Mouse (Mus musculus) forebrain, embryonic 15.5 days (tissue): ENCODE results near the gene Dmrta1. TPM values are rescaled to one million over a fixed set of nuclear protein-coding genes. Genes with fewer than 3 reads are reported as not detected.
A peak's percentile ranks its signal among the peaks of the same experiment; 100 is the strongest.

Source experiments
- ATAC-seq: fragments of 200-750 bp; cut with Nextera tagmentation; replicated peaks from 2 replicates; pipeline ENCODE4 v1.8.0; 2017; ENCODE audit warnings: mild to moderate bottlenecking, moderate TSS enrichment, moderate library complexity
- H3K27ac ChIP-seq: fragments of 300-500 bp; sonication (generic); replicated peaks from 2 replicates; pipeline ENCODE4 v1.5.1; 2015; ENCODE audit warnings: mild to moderate bottlenecking, inconsistent platforms
- H3K27me3 ChIP-seq: fragments of 300-500 bp; sonication (generic); 2 replicates; pipeline ENCODE4 v1.6.1; 2015; ENCODE audit warnings: inconsistent platforms
- H3K36me3 ChIP-seq: fragments of 300-500 bp; sonication (generic); 2 replicates; pipeline ENCODE4 v1.6.1; 2015; ENCODE audit warnings: mild to moderate bottlenecking, inconsistent platforms
- H3K4me1 ChIP-seq: fragments of 300-500 bp; sonication (generic); 2 replicates; pipeline ENCODE4 v1.6.1; 2015; ENCODE audit warnings: inconsistent platforms
- H3K4me2 ChIP-seq: fragments of 300-500 bp; sonication (generic); replicated peaks from 2 replicates; pipeline ENCODE4 v1.6.1; 2015; ENCODE audit warnings: mild to moderate bottlenecking, inconsistent platforms
- H3K4me3 ChIP-seq: fragments of 300-500 bp; sonication (generic); 2 replicates; pipeline ENCODE4 v1.5.1; 2015; ENCODE audit warnings: mild to moderate bottlenecking, inconsistent platforms
- H3K9ac ChIP-seq: fragments of 300-500 bp; sonication (generic); replicated peaks from 2 replicates; pipeline ENCODE4 v1.6.1; 2015; ENCODE audit warnings: mild to moderate bottlenecking, inconsistent platforms
- H3K9me3 ChIP-seq: fragments of 300-500 bp; sonication (generic); 2 replicates; pipeline ENCODE4 v1.6.1; 2016; ENCODE audit warnings: inconsistent platforms
- WGBS: fragments of 180-500 bp; shearing (Covaris S2); methylation state at CpG from one replicate; pipeline ENCODE4 v1.1.7; 2015; ENCODE audit warnings: mixed read lengths; 5-methylcytosine and 5-hydroxymethylcytosine counted together
- polyA plus RNA-seq: library from polyadenylated mRNA; unstranded; fragments of >200 nt; fragmentation: Nextera tagmentation; extraction: Ambion mirVana; gene quantifications from 2 replicates; pipeline ENCODE4 v1.2.1, GENCODE M21; 2015

Dmrta1 gene
- 0.67 and 0.72 TPM in 2 replicates for polyA plus RNA-seq

GRCm38 (mm10) chr4:89679195-89679594 is at the start of gene Dmrta1:
Gene Dmrta1 (plus strand): TSS chr4:89679436.
- Histone ChIP-seq H3K9me3 (no peaks in the 10 kb centered on the region), H3K36me3 (no peaks in the 10 kb centered on the region), H3K27me3 (no peaks in the 10 kb centered on the region), H3K27ac (no peak within 1 kb of the TSS), H3K4me2 (no peak within 1 kb of the TSS), H3K9ac (no peak within 1 kb of the TSS), H3K4me3 (no peak within 1 kb of the TSS), H3K4me1 (peaks cover 17% of the 10 kb centered on the region; the same call in 1 of the 2 replicates)
- ATAC-seq = peak; percentile 60; the same call in 1 of the 2 replicates
- 27% methylated on average over 5 of the region's 5 CpGs for WGBS

GRCm38 (mm10) chr4:89630374-89631079 is 48.7 kb upstream of the Dmrta1 start:
- Histone ChIP-seq H3K27me3 (no peaks in the 10 kb centered on the region), H3K9me3 (no peaks in the 10 kb centered on the region), H3K4me3 (no peak overlapping the region), H3K4me1 (peaks cover 6% of the 10 kb centered on the region; the same call in 1 of the 2 replicates), H3K27ac (no peak overlapping the region), H3K9ac (no peak overlapping the region), H3K4me2 (no peak overlapping the region), H3K36me3 (no peaks in the 10 kb centered on the region)
- WGBS = 1% methylated on average over 3 of the region's 3 CpGs
- 0 out of 2 replicates have a peak, but pooled peaks have one; percentile 43 for ATAC-seq

GRCm38 (mm10) chr4:89631560-89631959 is 47.7 kb upstream of the Dmrta1 start:
- no peak for ATAC-seq
- Histone ChIP-seq H3K27ac (no peak overlapping the region), H3K9me3 (no peaks in the 10 kb centered on the region), H3K36me3 (no peaks in the 10 kb centered on the region), H3K4me1 (peaks cover 6% of the 10 kb centered on the region; the same call in 1 of the 2 replicates), H3K4me2 (no peak overlapping the region), H3K9ac (no peak overlapping the region), H3K4me3 (no peak overlapping the region), H3K27me3 (no peaks in the 10 kb centered on the region)
- 47% methylated on average over 6 of the region's 6 CpGs for WGBS

- no peaks in the 10 kb centered on the region for H3K9me3 ChIP-seq
- H3K27ac ChIP-seq = no peak overlapping the region
- ATAC-seq = no peak
- peaks cover 2% of the 10 kb centered on the region; the same call in 1 of the 2 replicates for H3K4me1 ChIP-seq
- H3K4me3 ChIP-seq = no peak overlapping the region
- H3K4me2 ChIP-seq = no peak overlapping the region
- no peaks in the 10 kb centered on the region for H3K36me3 ChIP-seq
- 12% methylated on average over 6 of the region's 6 CpGs for WGBS
- H3K27me3 ChIP-seq = no peaks in the 10 kb centered on the region
- no peak overlapping the region for H3K9ac ChIP-seq
Measured at GRCm38 (mm10) chr4:89638651-89639050, 40.6 kb upstream of the Dmrta1 start.

GRCm38 (mm10) chr4:89644235-89645115 is 34.8 kb upstream of the Dmrta1 start:
- no peak overlapping the region for H3K9ac ChIP-seq
- peaks cover 7% of the 10 kb centered on the region for H3K4me1 ChIP-seq
- H3K4me2 ChIP-seq = no peak overlapping the region
- no peak overlapping the region for H3K4me3 ChIP-seq
- ATAC-seq = no peak
- WGBS = 40% methylated on average over 9 of the region's 9 CpGs
- no peaks in the 10 kb centered on the region for H3K36me3 ChIP-seq
- H3K27me3 ChIP-seq = no peaks in the 10 kb centered on the region
- H3K9me3 ChIP-seq = no peaks in the 10 kb centered on the region
- H3K27ac ChIP-seq = no peak overlapping the region

GRCm38 (mm10) chr4:89650352-89651311 is 28.6 kb upstream of the Dmrta1 start:
- peak overlapping the region; percentile 26 for H3K4me2 ChIP-seq
- no peaks in the 10 kb centered on the region for H3K27me3 ChIP-seq
- H3K4me3 ChIP-seq = no peak overlapping the region
- H3K4me1 ChIP-seq = peaks cover 12% of the 10 kb centered on the region
- WGBS = 14% methylated on average over 20 of the region's 20 CpGs
- no peak overlapping the region for H3K27ac ChIP-seq
- peak; percentile 75 for ATAC-seq
- H3K9me3 ChIP-seq = no peaks in the 10 kb centered on the region
- no peaks in the 10 kb centered on the region for H3K36me3 ChIP-seq
- no peak overlapping the region for H3K9ac ChIP-seq

GRCm38 (mm10) chr4:89651312-89651686 is 27.9 kb upstream of the Dmrta1 start:
- 5% methylated on average over 2 of the region's 2 CpGs for WGBS
- Histone ChIP-seq H3K9me3 (no peaks in the 10 kb centered on the region), H3K4me2 (peak overlapping the region; percentile 26; the same call in 1 of the 2 replicates), H3K36me3 (no peaks in the 10 kb centered on the region), H3K4me3 (no peak overlapping the region), H3K4me1 (peaks cover 12% of the 10 kb centered on the region), H3K27me3 (no peaks in the 10 kb centered on the region), H3K9ac (no peak overlapping the region), H3K27ac (no peak overlapping the region)
- 0 out of 2 replicates have a peak, but pooled peaks have one; percentile 51 for ATAC-seq

GRCm38 (mm10) chr4:89651779-89652178 is 27.5 kb upstream of the Dmrta1 start:
- H3K9me3 ChIP-seq = no peaks in the 10 kb centered on the region
- 0 out of 2 replicates have a peak, but pooled peaks have one; percentile 38 for ATAC-seq
- H3K4me1 ChIP-seq = peaks cover 12% of the 10 kb centered on the region
- no peaks in the 10 kb centered on the region for H3K27me3 ChIP-seq
- no peak overlapping the region for H3K4me2 ChIP-seq
- H3K9ac ChIP-seq = no peak overlapping the region
- WGBS = 42% methylated on average over 1 of the region's 1 CpGs
- no peaks in the 10 kb centered on the region for H3K36me3 ChIP-seq
- no peak overlapping the region for H3K4me3 ChIP-seq
- no peak overlapping the region for H3K27ac ChIP-seq

GRCm38 (mm10) chr4:89663406-89663805 is 15.8 kb upstream of the Dmrta1 start:
- H3K9ac ChIP-seq = no peak overlapping the region
- H3K36me3 ChIP-seq = no peaks in the 10 kb centered on the region
- H3K4me1 ChIP-seq = no peaks in the 10 kb centered on the region
- H3K4me3 ChIP-seq = no peak overlapping the region
- H3K9me3 ChIP-seq = no peaks in the 10 kb centered on the region
- no peak for ATAC-seq
- no peaks in the 10 kb centered on the region for H3K27me3 ChIP-seq
- H3K4me2 ChIP-seq = no peak overlapping the region
- H3K27ac ChIP-seq = no peak overlapping the region
- WGBS = 33% methylated on average over 2 of the region's 2 CpGs

GRCm38 (mm10) chr4:89674711-89675110 is 4.5 kb upstream of the Dmrta1 start:
- no peaks in the 10 kb centered on the region for H3K9me3 ChIP-seq
- no peak for ATAC-seq
- H3K4me1 ChIP-seq = peaks cover 15% of the 10 kb centered on the region; the same call in 1 of the 2 replicates
- WGBS = 91% methylated on average over 3 of the region's 3 CpGs
- no peaks in the 10 kb centered on the region for H3K36me3 ChIP-seq
- no peak overlapping the region for H3K27ac ChIP-seq
- no peaks in the 10 kb centered on the region for H3K27me3 ChIP-seq
- H3K9ac ChIP-seq = no peak overlapping the region
- H3K4me3 ChIP-seq = no peak overlapping the region
- H3K4me2 ChIP-seq = no peak overlapping the region

- Histone ChIP-seq H3K4me2 (no peak overlapping the region), H3K4me1 (peaks cover 17% of the 10 kb centered on the region; the same call in 1 of the 2 replicates), H3K27ac (no peak overlapping the region), H3K4me3 (no peak overlapping the region), H3K27me3 (no peaks in the 10 kb centered on the region), H3K9me3 (no peaks in the 10 kb centered on the region), H3K9ac (no peak overlapping the region), H3K36me3 (no peaks in the 10 kb centered on the region)
- ATAC-seq = no peak
- 10% methylated on average over 7 of the region's 7 CpGs for WGBS
Measured at GRCm38 (mm10) chr4:89677903-89678302, 1.3 kb upstream of the Dmrta1 start.
